Mouse (Mus musculus): ENCODE data around the gene Gm42742.

GRCm38 (mm10) chr7:127016081-127016480 lies 4.8 kb downstream of the Gm42742 start:
- no peak for TF ChIP-seq GATA1 (IDR thresholded peaks at IDR 0.05; ENCODE audit: low read length)
- TF ChIP-seq TAL1 (IDR thresholded peaks at IDR 0.05; ENCODE audit: low read length) = no peak

Data from erythroblast, embryonic 14.5 days (primary cell).